Comparison of ENCODE assay signal across 8 mouse cellular contexts in the genomic region with DNA sequence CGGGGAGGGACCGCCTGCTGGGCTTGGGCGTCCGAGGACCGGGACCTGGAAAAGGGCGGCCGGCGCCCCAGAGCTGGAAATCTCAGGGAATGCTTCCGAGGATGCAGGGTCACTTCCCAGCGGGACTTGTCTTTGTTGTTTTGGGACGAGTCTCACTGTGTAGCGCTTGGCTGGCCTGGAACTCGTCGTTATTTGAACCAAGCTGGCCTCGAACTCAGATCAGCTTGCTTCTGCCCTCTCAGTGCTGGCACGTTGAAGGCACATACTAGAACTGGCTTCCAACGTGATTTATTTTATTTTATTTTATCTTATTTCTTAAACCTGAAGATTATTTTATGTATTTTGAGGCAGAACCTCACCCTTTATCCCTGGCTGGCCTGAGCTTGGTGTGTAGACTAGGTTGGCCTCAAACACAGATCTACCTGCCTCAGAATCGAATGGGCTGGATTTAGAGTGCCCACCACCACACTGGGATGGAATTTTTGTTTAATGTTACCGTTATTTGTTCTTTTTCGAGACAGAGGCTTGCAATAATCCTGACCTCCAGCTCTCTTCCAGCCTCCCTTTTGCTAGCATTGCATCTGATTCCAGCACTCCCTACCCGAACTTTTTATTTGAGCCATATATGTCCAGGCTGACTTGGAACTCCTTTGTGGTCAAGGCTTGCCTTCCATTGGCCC. TPM values are rescaled to one million over a fixed set of nuclear protein-coding genes. Genes with fewer than 3 reads are reported as not detected.
DNase-seq lines count a peak whose midpoint lies in the region; ATAC-seq and TF ChIP-seq lines count a peak whose summit lies in the region.

No protein-coding gene starts in this region.

- peaks cover 52% of the 10 kb centered on the region for H3K79me2 ChIP-seq in MEL (ENCODE audit: control insufficient read depth, insufficient read depth, low read length, poor library complexity)
- H3K79me2 ChIP-seq in macrophage (ENCODE audit: inconsistent target): peaks cover 82% of the 10 kb centered on the region

- peaks cover under 1 to 26% of the 10 kb centered on the region in 2 experiments; a peak in 3 of 4 replicates for H3K4me1 ChIP-seq in heart, embryonic 14.5 days (ENCODE audit: control insufficient read depth in 2 of 2, insufficient read depth in 2 of 2, low read length in 2 of 2)
- H3K4me1 ChIP-seq in MEL (ENCODE audit: control insufficient read depth in 1 of 2, insufficient read depth in 2 of 2, low read length in 2 of 2): no peaks in the 10 kb centered on the region; a peak in 3 of 4 replicates
- peaks cover 22% of the 10 kb centered on the region for H3K4me1 ChIP-seq in forebrain, embryonic 16.5 days (replicated peaks; ENCODE audit: control insufficient read depth, insufficient read depth, low read length)

- H3K4me2 ChIP-seq in heart, embryonic 14.5 days (ENCODE audit: low read length): peak overlapping the region; percentile 91
- H3K4me2 ChIP-seq in forebrain, embryonic 16.5 days (ENCODE audit: low read length): peak overlapping the region; percentile 72

- TF ChIP-seq RAD21 in MEL (IDR thresholded peaks at IDR 0.05; ENCODE audit: low read depth, low read length): no peak

- ATAC-seq in heart, embryonic 14.5 days (ENCODE audit: insufficient number of reproducible peaks, insufficient read depth, low FRiP score, low read depth): no peak
- no peak; the same call in 1 of the 2 replicates for ATAC-seq in forebrain, embryonic 16.5 days

- TF ChIP-seq CTCF in MEL (IDR thresholded peaks at IDR 0.05 in 2 of 3, conservative IDR thresholded peaks at IDR 0.05 in 1 of 3; ENCODE audit: control insufficient read depth in 1 of 3, insufficient read depth in 1 of 3, low read depth in 2 of 3, low read length in 3 of 3, poor library complexity in 1 of 3, severe bottlenecking in 1 of 3): no peak

- H3K27ac ChIP-seq in heart, embryonic 14.5 days (replicated peaks in 1 of 2; ENCODE audit: control insufficient read depth in 1 of 2, insufficient read depth in 1 of 2, low read depth in 2 of 2, low read length in 2 of 2): peak overlapping the region; percentile 63 to 96
- H3K27ac ChIP-seq in MEL (ENCODE audit: control insufficient read depth, low read depth, low read length): peak overlapping the region; percentile 83
- peak overlapping the region; percentile 91 for H3K27ac ChIP-seq in forebrain, embryonic 16.5 days (ENCODE audit: low read length)
- H3K27ac ChIP-seq in macrophage: peak overlapping the region; percentile 24; the same call in 1 of the 2 replicates

- no peak for DNase-seq in heart, postnatal 10 days
- peak; percentile 59 for DNase-seq in MEL (ENCODE audit: low read depth, low spot score)
- DNase-seq in spleen, postnatal 36 days (ENCODE audit: low spot score in 2 of 2): no peak
- no peak for DNase-seq in testis, postnatal 10 days (ENCODE audit: low spot score)
- no peak for DNase-seq in retina, postnatal 1 day

- no peaks in the 10 kb centered on the region for H3K27me3 ChIP-seq in heart, embryonic 14.5 days (ENCODE audit: control insufficient read depth, insufficient read depth, low read length)
- no peaks in the 10 kb centered on the region for H3K27me3 ChIP-seq in MEL (ENCODE audit: control insufficient read depth in 1 of 2, insufficient read depth in 2 of 2, low read length in 2 of 2)
- H3K27me3 ChIP-seq in forebrain, embryonic 16.5 days (replicated peaks; ENCODE audit: control insufficient read depth, insufficient read depth, low read length): no peaks in the 10 kb centered on the region

- WGBS in heart, embryonic 14.5 days: 4% methylated on average over 21 of the region's 21 CpGs
- 4% methylated on average over 21 of the region's 21 CpGs for WGBS in forebrain, embryonic 16.5 days
- 6% methylated on average over 21 of the region's 21 CpGs for WGBS in macrophage (ENCODE audit: missing documents)

- no peaks in the 10 kb centered on the region for H3K9me3 ChIP-seq in heart, embryonic 14.5 days (ENCODE audit: control insufficient read depth, low read length)
- no peaks in the 10 kb centered on the region for H3K9me3 ChIP-seq in MEL (replicated peaks; ENCODE audit: insufficient read depth, low read length)
- no peaks in the 10 kb centered on the region for H3K9me3 ChIP-seq in forebrain, embryonic 16.5 days (ENCODE audit: control insufficient read depth, low read length)

- peaks cover 14% of the 10 kb centered on the region; the same call in 1 of the 2 replicates for H3K36me3 ChIP-seq in heart, embryonic 14.5 days (ENCODE audit: control insufficient read depth, insufficient read depth, low read length)
- peaks cover 14 to 24% of the 10 kb centered on the region in 2 experiments for H3K36me3 ChIP-seq in MEL (ENCODE audit: control insufficient read depth in 1 of 2, insufficient read depth in 2 of 2, low read length in 2 of 2)
- H3K36me3 ChIP-seq in forebrain, embryonic 16.5 days (ENCODE audit: control insufficient read depth, insufficient read depth): no peaks in the 10 kb centered on the region
- no peaks in the 10 kb centered on the region for H3K36me3 ChIP-seq in macrophage (ENCODE audit: inconsistent target)

- peak overlapping the region; percentile 84 to 97 for H3K4me3 ChIP-seq in heart, embryonic 14.5 days (ENCODE audit: control insufficient read depth in 1 of 2, insufficient read depth in 1 of 2, low read depth in 1 of 2, low read length in 2 of 2)
- peak overlapping the region; percentile 95 to 97 for H3K4me3 ChIP-seq in MEL (ENCODE audit: control insufficient read depth in 1 of 2, insufficient read depth in 1 of 2, low read depth in 2 of 2, low read length in 2 of 2)
- H3K4me3 ChIP-seq in forebrain, embryonic 16.5 days (replicated peaks; ENCODE audit: low read length): peak overlapping the region; percentile 65
- peak overlapping the region; percentile 65 for H3K4me3 ChIP-seq in macrophage (ENCODE audit: inconsistent target)

- intact Hi-C loops in heart, postnatal 10 days (cut with DNase I): no loop called here

- TF ChIP-seq EP300 in MEL (IDR thresholded peaks at IDR 0.05; ENCODE audit: low read depth in 1 of 2, low read length in 2 of 2): no peak

- no peak for TF ChIP-seq POLR2A in MEL (IDR thresholded peaks at IDR 0.05; ENCODE audit: control insufficient read depth in 1 of 2, insufficient read depth in 1 of 2, low read depth in 1 of 2, low read length in 2 of 2, poor library complexity in 1 of 2)

- H3K9ac ChIP-seq in heart, embryonic 14.5 days (ENCODE audit: low read length): peak overlapping the region; percentile 96
- H3K9ac ChIP-seq in MEL (ENCODE audit: control insufficient read depth, low read depth, low read length, poor library complexity, severe bottlenecking): peak overlapping the region; percentile 99
- peak overlapping the region; percentile 92 for H3K9ac ChIP-seq in forebrain, embryonic 16.5 days (replicated peaks; ENCODE audit: low read depth, low read length)

RNA-seq across cellular contexts. Expression of a gene that starts 0.8 kb away (rescaled TPM):
- polyA plus RNA-seq in heart, embryonic 14.5 days (2014; fragmentation: Nextera tagmentation; extraction: Ambion mirVana): 31.4 and 32.0 TPM in 2 replicates
- total RNA-seq in heart, postnatal 10 days (2021): 10 to 100 TPM; 17.8 to 18.0 TPM
- 33.1 and 36.9 TPM in 2 replicates for total RNA-seq in MEL (2012; rRNA removed)
- polyA plus RNA-seq in MEL (2012; ENCODE audit: insufficient read depth in 1 of 2, insufficient read length in 2 of 2, low read depth in 1 of 2, low replicate concordance in 2 of 2, missing spikeins in 1 of 2): 10 to 100 TPM in 1 of 2 experiments, not detected in 1; 45.3 TPM
- polyA plus RNA-seq in forebrain, embryonic 16.5 days (2015; fragmentation: Nextera tagmentation; extraction: Ambion mirVana): 39.2 and 45.5 TPM in 2 replicates
- 10 to 100 TPM in 23 of 26 experiments, 1 to 10 TPM in 3; 6.8 to 64.5 (median 26.5) TPM for total RNA-seq in macrophage (2018; cell fraction: chromatin; rRNA removed)
- total RNA-seq in macrophage (2018; cell fraction: cytosol; rRNA removed): 10 to 100 TPM in 16 of 26 experiments, 1 to 10 TPM in 10; 3.7 to 15.0 (median 11.3) TPM
- 10 to 100 TPM in 25 of 26 experiments, 1 to 10 TPM in 1; 9.4 to 57.6 (median 19.4) TPM for total RNA-seq in macrophage (2018; cell fraction: nucleus; rRNA removed)
- polyA plus RNA-seq in macrophage (2018): 15.5 to 19.5 TPM (median 17.7 TPM) in 3 replicates

RNA-seq across cellular contexts. Expression of a gene that starts 0.9 kb away (rescaled TPM):
- 312 and 318 TPM in 2 replicates for polyA plus RNA-seq in heart, embryonic 14.5 days (2014; fragmentation: Nextera tagmentation; extraction: Ambion mirVana)
- total RNA-seq in heart, postnatal 10 days (2021): 100 to 1,000 TPM; 282 to 297 TPM
- 45.7 and 51.8 TPM in 2 replicates for total RNA-seq in MEL (2012; rRNA removed)
- polyA plus RNA-seq in MEL (2012; ENCODE audit: insufficient read depth in 1 of 2, insufficient read length in 2 of 2, low read depth in 1 of 2, low replicate concordance in 2 of 2, missing spikeins in 1 of 2): 10 to 100 TPM in 1 of 2 experiments, not detected in 1; 57.3 TPM
- 53.3 and 55.8 TPM in 2 replicates for polyA plus RNA-seq in forebrain, embryonic 16.5 days (2015; fragmentation: Nextera tagmentation; extraction: Ambion mirVana)
- 10 to 100 TPM in 2 of 26 experiments, 1 to 10 TPM in 15, not detected in 9; 1.6 to 14.0 (median 2.5) TPM for total RNA-seq in macrophage (2018; cell fraction: chromatin; rRNA removed)
- total RNA-seq in macrophage (2018; cell fraction: cytosol; rRNA removed): 10 to 100 TPM; 41.6 to 97.9 (median 63.3) TPM
- total RNA-seq in macrophage (2018; cell fraction: nucleus; rRNA removed): 10 to 100 TPM in 16 of 26 experiments, 1 to 10 TPM in 10; 2.5 to 23.4 (median 12.0) TPM
- polyA plus RNA-seq in macrophage (2018): 55.9 to 94.5 TPM (median 88.0 TPM) in 3 replicates

RNA-seq across cellular contexts. Expression of a gene that starts 12.7 kb away (rescaled TPM):
- 0.04 and 0.15 TPM in 2 replicates for polyA plus RNA-seq in heart, embryonic 14.5 days (2014; fragmentation: Nextera tagmentation; extraction: Ambion mirVana)
- not detected for total RNA-seq in heart, postnatal 10 days (2021)
- total RNA-seq in MEL (2012; rRNA removed): not detected in 2 replicates
- polyA plus RNA-seq in MEL (2012; ENCODE audit: insufficient read depth in 1 of 2, insufficient read length in 2 of 2, low read depth in 1 of 2, low replicate concordance in 2 of 2, missing spikeins in 1 of 2): not detected
- 3.6 and 5.7 TPM in 2 replicates for polyA plus RNA-seq in forebrain, embryonic 16.5 days (2015; fragmentation: Nextera tagmentation; extraction: Ambion mirVana)
- total RNA-seq in macrophage (2018; cell fraction: chromatin; rRNA removed): under 1 TPM in 3 of 26 experiments, not detected in 23; 0.13 to 0.21 (median 0.19) TPM
- under 1 TPM in 5 of 26 experiments, not detected in 21; 0.03 to 0.18 (median 0.04) TPM for total RNA-seq in macrophage (2018; cell fraction: cytosol; rRNA removed)
- under 1 TPM in 2 of 26 experiments, not detected in 24; 0.11 TPM for total RNA-seq in macrophage (2018; cell fraction: nucleus; rRNA removed)
- not detected in 3 replicates for polyA plus RNA-seq in macrophage (2018)

RNA-seq across cellular contexts. Expression of a gene that starts 30.8 kb away (rescaled TPM):
- 19.0 and 22.6 TPM in 2 replicates for polyA plus RNA-seq in heart, embryonic 14.5 days (2014; fragmentation: Nextera tagmentation; extraction: Ambion mirVana)
- total RNA-seq in heart, postnatal 10 days (2021): 100 to 1,000 TPM; 178 to 179 TPM
- total RNA-seq in MEL (2012; rRNA removed): 32.7 and 39.5 TPM in 2 replicates
- polyA plus RNA-seq in MEL (2012; ENCODE audit: insufficient read depth in 1 of 2, insufficient read length in 2 of 2, low read depth in 1 of 2, low replicate concordance in 2 of 2, missing spikeins in 1 of 2) (10 to 100 TPM; 48.8 to 62.6 TPM), macrophage (2018) (285 to 668 TPM (median 308 TPM) in 3 replicates)
- polyA plus RNA-seq in forebrain, embryonic 16.5 days (2015; fragmentation: Nextera tagmentation; extraction: Ambion mirVana): 26.8 and 30.9 TPM in 2 replicates
- total RNA-seq in macrophage (2018; cell fraction: chromatin; rRNA removed): 100 to 1,000 TPM; 204 to 959 (median 558) TPM
- total RNA-seq in macrophage (2018; cell fraction: cytosol; rRNA removed): 100 to 1,000 TPM; 258 to 483 (median 379) TPM
- 1,000 to 10,000 TPM in 12 of 26 experiments, 100 to 1,000 TPM in 14; 438 to 1,569 (median 919) TPM for total RNA-seq in macrophage (2018; cell fraction: nucleus; rRNA removed)

Comparison
In these comparisons a context has a peak if more than half of its experiments do, and no peak if none do; other contexts are left out.
1. H3K27ac ChIP-seq: peak in every context shown above with its lines; median percentile 91 in forebrain, embryonic 16.5 days; 83 in MEL; 80 in heart, embryonic 14.5 days; 24 in macrophage.